Mouse (Mus musculus) MEL (cell line): ENCODE data around the gene Pik3ip1. TPM values are rescaled to one million over a fixed set of nuclear protein-coding genes. Genes with fewer than 3 reads are reported as not detected.

Experiments used
- DNase-seq: peaks from one replicate; pipeline ENCODE4 v3.0.0; 2011; ENCODE audit warnings: low read depth, low spot score
- H3K27ac ChIP-seq: 2 replicates; pipeline ENCODE4 v1.5.1; 2012; ENCODE audit warnings: low read depth, mild to moderate bottlenecking, control low read depth, low read length, moderate library complexity; ENCODE audit not compliant: control insufficient read depth
- H3K27me3 ChIP-seq, 2 experiments: fragments of 150-350 bp in 1 of 2; sonication (generic) in 1 of 2; 2 replicates each; pipeline ENCODE4 v1.6.1; 2012; ENCODE audit warnings: low read length in 2 of 2, mild to moderate bottlenecking in 2 of 2, improper control_type of control experiment in 1 of 2, moderate library complexity in 1 of 2; ENCODE audit not compliant: insufficient read depth in 2 of 2, control insufficient read depth in 1 of 2
- H3K36me3 ChIP-seq, 2 experiments: 2 replicates each; pipeline ENCODE4 v1.6.1; 2012 to 2014; ENCODE audit warnings: low read length in 2 of 2, improper control_type of control experiment in 1 of 2, inconsistent platforms in 1 of 2, mild to moderate bottlenecking in 1 of 2; ENCODE audit not compliant: insufficient read depth in 2 of 2, control insufficient read depth in 1 of 2
- H3K4me1 ChIP-seq, 2 experiments: fragments of 150-350 bp in 1 of 2; sonication (generic) in 1 of 2; 2 replicates each; pipeline ENCODE4 v1.6.1; 2012; ENCODE audit warnings: low read length in 2 of 2, improper control_type of control experiment in 1 of 2, mild to moderate bottlenecking in 1 of 2; ENCODE audit not compliant: insufficient read depth in 2 of 2, control insufficient read depth in 1 of 2
- H3K4me3 ChIP-seq, 2 experiments: fragments of 150-350 bp in 1 of 2; sonication (generic) in 1 of 2; 2 replicates each; pipeline ENCODE4 v1.5.1; 2012; ENCODE audit warnings: low read depth in 2 of 2, low read length in 2 of 2, mild to moderate bottlenecking in 2 of 2, moderate library complexity in 2 of 2, control low read depth in 1 of 2, improper control_type of control experiment in 1 of 2; ENCODE audit not compliant: control insufficient read depth in 1 of 2, insufficient read depth in 1 of 2
- H3K79me2 ChIP-seq: 2 replicates; pipeline ENCODE4 v1.6.1; 2012; ENCODE audit warnings: mild to moderate bottlenecking, low read length, moderate library complexity; ENCODE audit not compliant: control insufficient read depth, poor library complexity, insufficient read depth
- H3K9ac ChIP-seq: 2 replicates; pipeline ENCODE4 v1.6.1; 2012; ENCODE audit warnings: low read depth, mild to moderate bottlenecking, control low read depth, low read length, moderate library complexity; ENCODE audit not compliant: control insufficient read depth, poor library complexity, severe bottlenecking
- H3K9me3 ChIP-seq: fragments of 150-350 bp; sonication (generic); replicated peaks from 2 replicates; pipeline ENCODE4 v1.6.1; 2012; ENCODE audit warnings: mild to moderate bottlenecking, low read length, improper control_type of control experiment, moderate library complexity; ENCODE audit not compliant: insufficient read depth
- CHD1 ChIP-seq: IDR thresholded peaks from 2 replicates; pipeline ENCODE4 v1.6.1; 2012; ENCODE audit warnings: low read depth, mild to moderate bottlenecking, inconsistent platforms, low read length, improper control_type of control experiment
- CHD2 ChIP-seq: IDR thresholded peaks from 2 replicates; pipeline ENCODE4 v1.6.1; 2011; ENCODE audit warnings: low read length, improper control_type of control experiment
- E2F4 ChIP-seq: IDR thresholded peaks from 2 replicates; pipeline ENCODE4 v1.6.1; 2011; ENCODE audit warnings: low read depth, low read length, improper control_type of control experiment, borderline replicate concordance
- ELF1 ChIP-seq: IDR thresholded peaks from 2 replicates; pipeline ENCODE4 v1.6.1; 2014; ENCODE audit warnings: low read depth, mild to moderate bottlenecking, inconsistent platforms, low read length, improper control_type of control experiment, moderate library complexity
- EP300 ChIP-seq, 2 experiments: IDR thresholded peaks; 2 replicates each; pipeline ENCODE4 v1.6.1; 2011; ENCODE audit warnings: improper control_type of control experiment in 2 of 2, low read length in 2 of 2, low read depth in 1 of 2, mild to moderate bottlenecking in 1 of 2
- GATA1 ChIP-seq: IDR thresholded peaks from 2 replicates; pipeline ENCODE4 v1.6.1; 2011; ENCODE audit warnings: low read depth, low read length, improper control_type of control experiment
- HCFC1 ChIP-seq: IDR thresholded peaks from 2 replicates; pipeline ENCODE4 v1.6.1; 2012; ENCODE audit warnings: low read depth, mild to moderate bottlenecking, inconsistent platforms, low read length, improper control_type of control experiment, moderate library complexity
- JUND ChIP-seq: IDR thresholded peaks from 2 replicates; pipeline ENCODE4 v1.6.1; 2011; ENCODE audit warnings: low read depth, mild to moderate bottlenecking, improper control_type of control experiment, low read length
- KAT2A ChIP-seq: conservative IDR thresholded peaks from 2 replicates; pipeline ENCODE4 v1.6.1; 2012; ENCODE audit warnings: low read depth, low read length, improper control_type of control experiment, inconsistent platforms
- MAFK ChIP-seq: IDR thresholded peaks from 2 replicates; pipeline ENCODE4 v1.6.1; 2011; ENCODE audit warnings: low read depth, mild to moderate bottlenecking, low read length, improper control_type of control experiment, borderline replicate concordance
- MAX ChIP-seq: IDR thresholded peaks from 2 replicates; pipeline ENCODE4 v1.6.1; 2011; ENCODE audit warnings: low read length, improper control_type of control experiment
- MEF2A ChIP-seq: IDR thresholded peaks from 2 replicates; pipeline ENCODE4 v1.6.1; 2014; ENCODE audit warnings: low read depth, mild to moderate bottlenecking, inconsistent platforms, low read length, improper control_type of control experiment; ENCODE audit not compliant: poor library complexity, insufficient replicate concordance, severe bottlenecking; ENCODE audit errors: extremely low read depth
- MYC ChIP-seq: IDR thresholded peaks from 2 replicates; pipeline ENCODE4 v1.6.1; 2011; ENCODE audit warnings: low read depth, mild to moderate bottlenecking, low read length, improper control_type of control experiment, moderate library complexity
- NELFE ChIP-seq: IDR thresholded peaks from 2 replicates; pipeline ENCODE4 v1.6.1; 2011; ENCODE audit warnings: low read depth, low read length, improper control_type of control experiment
- NRF1 ChIP-seq: IDR thresholded peaks from 2 replicates; pipeline ENCODE4 v1.6.1; 2014; ENCODE audit warnings: low read depth, mild to moderate bottlenecking, inconsistent platforms, low read length, improper control_type of control experiment, moderate library complexity; ENCODE audit not compliant: poor library complexity, insufficient read depth, severe bottlenecking
- POLR2A ChIP-seq, 2 experiments: IDR thresholded peaks; 2 replicates each; pipeline ENCODE4 v1.6.1; 2011 to 2012; ENCODE audit warnings: low read length in 2 of 2, mild to moderate bottlenecking in 2 of 2, control low read depth in 1 of 2, improper control_type of control experiment in 1 of 2, low read depth in 1 of 2, moderate library complexity in 1 of 2; ENCODE audit not compliant: control insufficient read depth in 1 of 2, insufficient read depth in 1 of 2, poor library complexity in 1 of 2
- POLR2AphosphoS2 ChIP-seq: IDR thresholded peaks from 2 replicates; pipeline ENCODE4 v1.6.1; 2011; ENCODE audit warnings: low read length, improper control_type of control experiment
- SMC3 ChIP-seq: IDR thresholded peaks from 2 replicates; pipeline ENCODE4 v1.6.1; 2011; ENCODE audit warnings: low read depth, low read length, improper control_type of control experiment
- TAL1 ChIP-seq: IDR thresholded peaks from 2 replicates; pipeline ENCODE4 v1.6.1; 2012; ENCODE audit warnings: mild to moderate bottlenecking, inconsistent platforms, low read length, moderate library complexity, mixed read lengths
- TBP ChIP-seq: IDR thresholded peaks from 2 replicates; pipeline ENCODE4 v1.8.0; 2011; ENCODE audit warnings: low read depth, low read length, improper control_type of control experiment
- USF1 ChIP-seq: IDR thresholded peaks from 2 replicates; pipeline ENCODE4 v1.6.1; 2014; ENCODE audit warnings: low read depth, mild to moderate bottlenecking, inconsistent platforms, low read length, improper control_type of control experiment, moderate library complexity
- ZC3H11A ChIP-seq: IDR thresholded peaks from 2 replicates; pipeline ENCODE4 v1.6.1; 2012; ENCODE audit warnings: low read depth, mild to moderate bottlenecking, inconsistent platforms, low read length, improper control_type of control experiment
- ZKSCAN1 ChIP-seq: IDR thresholded peaks from 2 replicates; pipeline ENCODE4 v1.6.1; 2012; ENCODE audit warnings: low read depth, mild to moderate bottlenecking, inconsistent platforms, low read length, improper control_type of control experiment, moderate library complexity
- polyA plus RNA-seq, 2 experiments: library from polyadenylated mRNA; stranded (reverse) in 1 of 2; unstranded in 1 of 2; fragments of >175 nt in 1 of 2; fragments of >200 nt in 1 of 2; gene quantifications; 2 replicates each; pipeline versions ENCODE4 v1.2.1 to v1.2.4; 2012; ENCODE audit warnings: low replicate concordance in 2 of 2, low read depth in 1 of 2; ENCODE audit not compliant: insufficient read length in 2 of 2, insufficient read depth in 1 of 2, missing spikeins in 1 of 2
- total RNA-seq: library from RNA; depleted of rRNA; stranded (reverse); fragments of 300-350 nt; gene quantifications from 2 replicates; pipeline ENCODE4 v1.2.3, GENCODE M21; 2012

The Pik3ip1 gene
- total and polyA plus RNA-seq, 3 experiments: 1.7 to 2.7 TPM; not detected in 1

DNA sequence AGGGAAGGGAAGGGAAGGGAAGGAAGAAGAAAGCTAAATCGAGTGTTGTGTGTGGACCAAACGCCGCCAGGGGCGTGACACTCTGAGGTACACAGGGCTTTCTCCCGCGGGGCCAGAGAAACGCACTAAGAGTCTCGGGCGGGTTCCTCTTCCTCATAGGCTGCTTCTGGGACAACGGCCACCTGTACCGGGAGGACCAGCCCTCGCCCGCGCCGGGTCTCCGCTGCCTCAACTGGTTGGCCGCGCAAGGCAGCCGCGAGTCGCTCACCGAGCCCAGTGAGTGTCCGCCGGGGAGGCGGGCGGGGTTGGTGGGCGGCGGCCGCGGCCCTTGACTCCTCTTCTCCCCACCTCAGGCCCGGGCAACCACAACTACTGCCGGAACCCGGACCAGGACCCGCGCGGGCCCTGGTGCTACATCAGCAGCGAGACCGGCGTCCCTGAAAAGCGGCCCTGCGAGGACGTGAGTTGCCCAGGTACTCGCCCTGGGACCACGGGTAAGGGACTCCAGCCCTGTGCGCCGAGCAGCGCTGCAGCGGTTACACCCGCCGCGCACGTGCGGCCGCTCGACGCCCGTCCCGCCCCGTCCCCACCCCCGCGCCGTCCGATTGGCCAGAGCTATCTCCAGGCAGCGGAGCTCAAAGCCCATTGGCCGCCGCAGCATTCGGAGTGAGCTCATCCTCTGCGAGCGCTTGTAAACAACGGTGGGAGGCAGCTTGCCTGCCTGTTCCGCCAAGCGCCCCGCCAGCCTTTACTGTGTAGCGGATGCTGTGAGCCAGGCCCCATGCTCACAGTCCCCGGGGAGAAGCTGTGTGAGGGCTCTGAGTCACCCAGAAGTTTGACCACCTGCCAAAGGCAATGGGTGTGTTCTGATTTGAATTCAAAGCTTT is 1.8 kb downstream of the Pik3ip1 start (continued):
- TF ChIP-seq CHD1 (0 out of 2 replicates have a peak, but pooled peaks have one; percentile 23), NRF1 (peak; percentile 51; the same call in 1 of the 2 replicates), MAFK (no peak), MAX (peak; percentile 99), SMC3 (0 out of 2 replicates have a peak, but pooled peaks have one; percentile 2), TBP (peak; percentile 87), POLR2A (IDR thresholded peaks at IDR 0.05; ENCODE audit: control insufficient read depth in 1 of 2, insufficient read depth in 1 of 2, low read depth in 1 of 2, low read length in 2 of 2, poor library complexity in 1 of 2) (peak; percentile 63 to 76; a peak in 3 of 4 replicates)

GRCm38 (mm10) chr11:3333111-3333695 is 3.0 kb downstream of the Pik3ip1 start:
- no peaks in the 10 kb centered on the region for H3K27me3 ChIP-seq
- no peak overlapping the region for H3K9ac ChIP-seq
- no peaks in the 10 kb centered on the region for H3K79me2 ChIP-seq
- no peak overlapping the region for H3K27ac ChIP-seq
- no peak overlapping the region for H3K4me3 ChIP-seq
- H3K9me3 ChIP-seq: no peaks in the 10 kb centered on the region
- H3K36me3 ChIP-seq: peaks cover 0 to 6% of the 10 kb centered on the region in 2 experiments; a peak in 2 of 4 replicates
- no peak for TF ChIP-seq USF1
- no peak for TF ChIP-seq EP300 (IDR thresholded peaks at IDR 0.05; ENCODE audit: low read depth in 1 of 2, low read length in 2 of 2)
- no peak for TF ChIP-seq GATA1
- TF ChIP-seq CHD2: no peak
- TF ChIP-seq JUND: no peak
- TF ChIP-seq MYC: no peak
- no peak for TF ChIP-seq E2F4
- TF ChIP-seq ZKSCAN1: no peak
- TF ChIP-seq NELFE: no peak
- no peak for TF ChIP-seq KAT2A
- TF ChIP-seq HCFC1: no peak
- no peak for TF ChIP-seq ELF1
- no peak for TF ChIP-seq TAL1
- TF ChIP-seq CHD1: no peak
- TF ChIP-seq ZC3H11A: no peak
- TF ChIP-seq POLR2AphosphoS2: no peak
- no peak for TF ChIP-seq SMC3
- TF ChIP-seq MEF2A: no peak
- peaks cover 8 to 14% of the 10 kb centered on the region in 2 experiments; a peak in 3 of 4 replicates for H3K4me1 ChIP-seq
- no peak for DNase-seq
